Mouse (Mus musculus) urinary bladder, postnatal 10 days (tissue): ENCODE measurements at regions not wholly inside any gene's neighbourhood (a gene's known extent, or its start where the extent isn't known, plus 50 kb on each side); places are given as distances from the start of the nearest gene placed in this dataset.
A peak's percentile ranks its signal among the peaks of the same experiment; 100 is the strongest.
"Not testable (repeated sequence)": the region's sequence is repeated elsewhere in the genome, so short reads cannot be mapped to it uniquely, and the experiment has no call there.

Experiments used
- DNase-seq: peaks from one replicate; pipeline ENCODE4 v3.0.0; 2022; ENCODE audit warnings: low spot score

GRCm38 (mm10) chr16:3114473-3115335 is 476.1 kb upstream of the Olfr161 start:
- peak; percentile 80 for DNase-seq

- peak; percentile 69 for DNase-seq
Measured at GRCm38 (mm10) chr16:3115336-3116112, 475.3 kb upstream of the Olfr161 start.

GRCm38 (mm10) chr16:3116113-3116511 is 474.7 kb upstream of the Olfr161 start:
- DNase-seq, result peak; percentile 18

GRCm38 (mm10) chr16:3121216-3121615 is 469.6 kb upstream of the Olfr161 start:
- not testable (repeated sequence) for DNase-seq

GRCm38 (mm10) chr16:3122145-3122860 is 468.5 kb upstream of the Olfr161 start:
- DNase-seq, result not testable (repeated sequence)

- DNase-seq, result peak; percentile 11
Measured at GRCm38 (mm10) chr16:3122861-3123477, 467.9 kb upstream of the Olfr161 start.

GRCm38 (mm10) chr16:3127317-3127716 is 463.5 kb upstream of the Olfr161 start:
- not testable (repeated sequence) for DNase-seq
